Mouse (Mus musculus): ENCODE results near the gene Faim. TPM values are rescaled to one million over a fixed set of nuclear protein-coding genes. Genes with fewer than 3 reads are reported as not detected.

Gene Faim
- polyA plus RNA-seq (2015; fragmentation: Nextera tagmentation; extraction: Ambion mirVana), result 111 and 117 TPM in 2 replicates

- WGBS, result under 1% methylated on average over 45 of the region's 45 CpGs
- peak within 1 kb of the TSS; percentile 84 for H3K27ac ChIP-seq
- H3K9ac ChIP-seq, result peak within 1 kb of the TSS; percentile 91
- H3K27me3 ChIP-seq, result peaks cover 28% of the 10 kb centered on the region
- H3K9me3 ChIP-seq, result no peaks in the 10 kb centered on the region
- no peaks in the 10 kb centered on the region for H3K36me3 ChIP-seq
- peak; percentile 97 for ATAC-seq (ENCODE audit: low FRiP score)
- peaks cover 18% of the 10 kb centered on the region for H3K4me1 ChIP-seq (replicated peaks)
- H3K4me3 ChIP-seq, result peak within 1 kb of the TSS; percentile 88
- peak within 1 kb of the TSS; percentile 70 for H3K4me2 ChIP-seq
Measured at GRCm38 (mm10) chr9:98985800-98986475, at the start of gene Faim. TSS of gene Faim (plus strand) at chr9:98986373.

GRCm38 (mm10) chr9:98939290-98939689 is 46.9 kb upstream of the Faim start:
- Histone ChIP-seq H3K36me3 (no peaks in the 10 kb centered on the region), H3K4me1 (replicated peaks) (no peaks in the 10 kb centered on the region), H3K9ac (no peak overlapping the region), H3K4me3 (no peak overlapping the region), H3K27me3 (0 out of 2 replicates have a peak, but pooled peaks cover 3% of the 10 kb centered on the region), H3K27ac (no peak overlapping the region), H3K4me2 (no peak overlapping the region), H3K9me3 (no peaks in the 10 kb centered on the region)
- 30% methylated on average over 2 of the region's 2 CpGs for WGBS
- no peak for ATAC-seq (ENCODE audit: low FRiP score)

- Histone ChIP-seq H3K27ac (no peak overlapping the region), H3K36me3 (no peaks in the 10 kb centered on the region), H3K4me2 (peak overlapping the region; percentile 34), H3K4me3 (peak overlapping the region; percentile 21), H3K9me3 (no peaks in the 10 kb centered on the region), H3K9ac (no peak overlapping the region; the same call in 1 of the 2 replicates), H3K4me1 (replicated peaks) (peaks cover 35% of the 10 kb centered on the region), H3K27me3 (peaks cover 90% of the 10 kb centered on the region)
- ATAC-seq (ENCODE audit: low FRiP score), result no peak
- WGBS, result under 1% methylated on average over 40 of the region's 40 CpGs
Measured at GRCm38 (mm10) chr9:98952171-98953050, 33.8 kb upstream of the Faim start.

- Histone ChIP-seq H3K27ac (no peak overlapping the region), H3K27me3 (peaks cover 92% of the 10 kb centered on the region), H3K4me2 (no peak overlapping the region), H3K9me3 (no peaks in the 10 kb centered on the region), H3K36me3 (no peaks in the 10 kb centered on the region), H3K9ac (no peak overlapping the region), H3K4me1 (replicated peaks) (peaks cover 35% of the 10 kb centered on the region), H3K4me3 (no peak overlapping the region)
- no peak for ATAC-seq (ENCODE audit: low FRiP score)
- WGBS, result 3% methylated on average over 4 of the region's 4 CpGs
Measured at GRCm38 (mm10) chr9:98953291-98953690, 32.9 kb upstream of the Faim start.

GRCm38 (mm10) chr9:98953830-98954229 is 32.3 kb upstream of the Faim start:
- no peak overlapping the region for H3K4me3 ChIP-seq
- H3K27ac ChIP-seq, result no peak overlapping the region
- 5% methylated on average over 9 of the region's 9 CpGs for WGBS
- no peak for ATAC-seq (ENCODE audit: low FRiP score)
- H3K4me1 ChIP-seq (replicated peaks), result peaks cover 35% of the 10 kb centered on the region
- H3K27me3 ChIP-seq, result peaks cover 92% of the 10 kb centered on the region
- no peaks in the 10 kb centered on the region for H3K36me3 ChIP-seq
- H3K9ac ChIP-seq, result no peak overlapping the region
- H3K9me3 ChIP-seq, result no peaks in the 10 kb centered on the region
- peak overlapping the region; percentile 57; the same call in 1 of the 2 replicates for H3K4me2 ChIP-seq

GRCm38 (mm10) chr9:98954391-98955102 is 31.6 kb upstream of the Faim start:
- peak overlapping the region; percentile 39 for H3K4me3 ChIP-seq
- no peaks in the 10 kb centered on the region for H3K36me3 ChIP-seq
- peaks cover 35% of the 10 kb centered on the region for H3K4me1 ChIP-seq (replicated peaks)
- H3K27me3 ChIP-seq, result peaks cover 92% of the 10 kb centered on the region
- 0 out of 2 replicates have a peak overlapping the region, but pooled peaks have one; percentile 56 for H3K9ac ChIP-seq
- no peaks in the 10 kb centered on the region for H3K9me3 ChIP-seq
- H3K27ac ChIP-seq, result no peak overlapping the region
- H3K4me2 ChIP-seq, result peak overlapping the region; percentile 57
- 2% methylated on average over 33 of the region's 33 CpGs for WGBS
- ATAC-seq (ENCODE audit: low FRiP score), result no peak

- peak; percentile 37 for ATAC-seq (ENCODE audit: low FRiP score)
- Histone ChIP-seq H3K4me3 (peak within 1 kb of the TSS; percentile 39), H3K27me3 (peaks cover 94% of the 10 kb centered on the region), H3K36me3 (no peaks in the 10 kb centered on the region), H3K9ac (peak within 1 kb of the TSS; percentile 56), H3K4me2 (peak within 1 kb of the TSS; percentile 57), H3K27ac (peak within 1 kb of the TSS; percentile 60; the same call in 1 of the 2 replicates), H3K9me3 (no peaks in the 10 kb centered on the region), H3K4me1 (replicated peaks) (peaks cover 35% of the 10 kb centered on the region)
- WGBS, result 0% methylated on average over 47 of the region's 58 CpGs
Measured at GRCm38 (mm10) chr9:98955103-98955715, 31.0 kb upstream of the Faim start, which contains the start of gene Foxl2. TSS of gene Foxl2 (plus strand) at chr9:98955288.

- peaks cover 35% of the 10 kb centered on the region for H3K4me1 ChIP-seq (replicated peaks)
- H3K9me3 ChIP-seq, result no peaks in the 10 kb centered on the region
- H3K9ac ChIP-seq, result peak overlapping the region; percentile 56
- ATAC-seq (ENCODE audit: low FRiP score), result peak; percentile 29; the same call in 1 of the 2 replicates
- H3K27ac ChIP-seq, result peak overlapping the region; percentile 60; the same call in 1 of the 2 replicates
- H3K27me3 ChIP-seq, result peaks cover 94% of the 10 kb centered on the region
- H3K4me3 ChIP-seq, result peak overlapping the region; percentile 39
- WGBS, result under 1% methylated on average over 50 of the region's 60 CpGs
- H3K4me2 ChIP-seq, result peak overlapping the region; percentile 57
- no peaks in the 10 kb centered on the region for H3K36me3 ChIP-seq
Measured at GRCm38 (mm10) chr9:98955716-98956224, 30.4 kb upstream of the Faim start.

GRCm38 (mm10) chr9:98956591-98957381 is 29.4 kb upstream of the Faim start:
- peaks cover 94% of the 10 kb centered on the region for H3K27me3 ChIP-seq
- H3K4me1 ChIP-seq (replicated peaks), result peaks cover 35% of the 10 kb centered on the region
- H3K9ac ChIP-seq, result peak overlapping the region; percentile 56
- peak overlapping the region; percentile 39 for H3K4me3 ChIP-seq
- H3K9me3 ChIP-seq, result no peaks in the 10 kb centered on the region
- peak; percentile 34 for ATAC-seq (ENCODE audit: low FRiP score)
- no peaks in the 10 kb centered on the region for H3K36me3 ChIP-seq
- under 1% methylated on average over 73 of the region's 80 CpGs for WGBS
- 0 out of 2 replicates have a peak overlapping the region, but pooled peaks have one; percentile 23 for H3K27ac ChIP-seq
- peak overlapping the region; percentile 57 for H3K4me2 ChIP-seq

GRCm38 (mm10) chr9:98957751-98958351 is 28.3 kb upstream of the Faim start:
- ATAC-seq (ENCODE audit: low FRiP score), result no peak
- no peaks in the 10 kb centered on the region for H3K9me3 ChIP-seq
- H3K4me3 ChIP-seq, result 0 out of 2 replicates have a peak overlapping the region, but pooled peaks have one; percentile 39
- H3K27me3 ChIP-seq, result peaks cover 94% of the 10 kb centered on the region
- H3K4me2 ChIP-seq, result 0 out of 2 replicates have a peak overlapping the region, but pooled peaks have one; percentile 5
- peaks cover 28% of the 10 kb centered on the region for H3K4me1 ChIP-seq (replicated peaks)
- no peak overlapping the region for H3K9ac ChIP-seq
- under 1% methylated on average over 23 of the region's 23 CpGs for WGBS
- H3K36me3 ChIP-seq, result no peaks in the 10 kb centered on the region
- H3K27ac ChIP-seq, result no peak overlapping the region
